In the genomic region with DNA sequence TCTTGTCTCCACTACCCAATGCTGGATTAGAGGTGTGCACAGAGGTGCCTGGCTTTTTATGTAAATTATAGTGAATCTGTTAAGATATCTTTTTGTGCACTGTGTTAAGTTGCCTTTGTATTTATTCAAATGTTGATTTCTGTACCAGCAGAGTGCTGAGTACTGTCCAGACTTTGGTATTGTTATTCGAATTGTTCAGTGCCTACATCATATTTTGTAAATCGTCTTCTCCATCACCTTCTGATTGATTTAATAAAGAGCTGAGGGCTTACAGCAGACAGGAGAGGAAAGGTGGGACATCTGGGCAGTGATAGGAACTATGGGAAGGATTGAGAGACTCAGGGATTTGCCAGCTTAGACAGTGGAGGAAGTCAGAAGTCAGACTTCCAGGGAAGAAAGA, we compare ENCODE assay signal across 29 mouse cellular contexts.
"Had no signal": no experiment of that assay in that cellular context is flagged by ENCODE, and none has a peak within 500 bp of the region (broad histone marks: within the 10 kb centered on the region; RNA-seq: fewer than 3 reads in every experiment).

No protein-coding gene starts in this region.

- H3K4me3 ChIP-seq: heart, embryonic 12.5 days; heart, embryonic 13.5 days; heart, embryonic 15.5 days; hindbrain, embryonic 10.5 days; hindbrain, embryonic 12.5 days; hindbrain, embryonic 13.5 days; hindbrain, embryonic 15.5 days; intestine, embryonic 15.5 days; kidney, embryonic 15.5 days; layer of hippocampus, adult 2 months; left cerebral cortex, adult 2 months had no signal

- H3K27me3 ChIP-seq: hindbrain, embryonic 12.5 days; hindbrain, embryonic 13.5 days; hindbrain, embryonic 15.5 days; intestine, embryonic 15.5 days; kidney, embryonic 15.5 days had no signal

- DNase-seq: heart, postnatal 10 days; heart, postnatal 14 days; heart, postnatal 36 days; heart, postnatal 4 days; kidney, adult 11 months; kidney, adult 18-20 months; kidney, adult 2 months; kidney, adult 8-10 months; kidney, adult 9 months; kidney, postnatal 10 days; kidney, postnatal 14 days; kidney, postnatal 25 days; kidney, postnatal 4 days; layer of hippocampus, adult 9-11 months; layer of hippocampus, postnatal 36 days had no signal

- H3K9me3 ChIP-seq: hindbrain, embryonic 13.5 days; hindbrain, embryonic 15.5 days; intestine, embryonic 15.5 days had no signal

- H3K27ac ChIP-seq: heart, embryonic 13.5 days; heart, embryonic 15.5 days; hindbrain, embryonic 10.5 days; hindbrain, embryonic 12.5 days; hindbrain, embryonic 13.5 days; hindbrain, embryonic 14.5 days; hindbrain, embryonic 15.5 days; hindbrain, postnatal 0 days; intestine, embryonic 15.5 days; kidney, embryonic 15.5 days; kidney, postnatal 0 days; layer of hippocampus, adult 2 months; left cerebral cortex, adult 2 months had no signal

- H3K36me3 ChIP-seq: heart, embryonic 12.5 days; heart, embryonic 13.5 days; heart, embryonic 15.5 days; hindbrain, embryonic 10.5 days; hindbrain, embryonic 12.5 days; hindbrain, embryonic 15.5 days; intestine, embryonic 15.5 days; kidney, embryonic 15.5 days had no signal

- H3K4me1 ChIP-seq: heart, embryonic 12.5 days; heart, embryonic 13.5 days; heart, embryonic 15.5 days; intestine, embryonic 15.5 days; kidney, embryonic 15.5 days had no signal
